Mouse (Mus musculus): ENCODE data around the gene Cfap97d1. TPM values are rescaled to one million over a fixed set of nuclear protein-coding genes. Genes with fewer than 3 reads are reported as not detected.
A peak's percentile ranks its signal among the peaks of the same experiment; 100 is the strongest.
"Not testable (repeated sequence)": the region's sequence is repeated elsewhere in the genome, so short reads cannot be mapped to it uniquely, and the experiment has no call there.

Gene Cfap97d1
- total RNA-seq, 2 experiments from 2014 or later, result not detected

GRCm38 (mm10) chr11:101973496-101973895 lies 10.6 kb upstream of the Cfap97d1 start:
- DNase-seq (ENCODE audit: low spot score in 2 of 2), result no peak

DNA sequence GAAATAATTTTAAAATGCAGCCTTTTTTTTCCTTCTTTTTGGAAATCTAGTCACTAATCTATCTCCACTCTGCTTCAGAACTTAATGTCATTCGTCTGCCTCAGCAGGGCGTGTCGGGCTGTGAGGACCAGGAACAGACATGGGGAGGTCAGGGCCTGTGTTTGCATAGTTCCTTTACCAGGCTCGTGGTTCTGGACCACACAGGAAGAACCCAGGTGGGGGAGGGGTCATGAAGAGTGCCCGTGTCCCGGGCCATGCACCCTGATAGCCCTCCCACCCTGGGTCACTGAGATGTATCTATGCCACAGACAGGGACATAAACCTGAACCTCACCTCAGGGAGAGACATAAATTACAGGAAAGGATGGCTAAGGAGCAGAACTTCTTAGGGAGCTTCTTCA lies 9.9 kb upstream of the Cfap97d1 start:
- DNase-seq (ENCODE audit: low spot score in 2 of 2), result no peak

DNA sequence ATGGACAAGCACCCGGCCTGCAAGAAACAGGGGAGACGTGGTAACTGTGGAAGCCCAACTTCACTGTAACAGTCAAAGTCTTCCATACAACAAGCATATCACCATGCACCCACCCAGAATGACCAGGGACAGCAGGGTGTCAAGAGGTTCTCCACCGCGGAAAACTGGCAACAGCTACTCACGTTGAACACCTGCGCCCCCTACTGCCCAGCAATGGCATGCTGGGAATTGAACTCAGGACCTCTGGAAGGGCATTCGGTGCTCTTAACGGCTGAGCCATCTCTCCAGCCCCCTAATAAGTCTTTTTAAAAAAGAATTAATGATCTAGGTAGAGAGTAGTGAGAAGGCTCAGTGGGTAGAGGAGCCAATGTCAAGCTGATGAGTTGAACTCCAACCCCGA lies 9.2 kb upstream of the Cfap97d1 start:
- no peak for DNase-seq (ENCODE audit: low spot score in 2 of 2)

GRCm38 (mm10) chr11:101976949-101977348 lies 7.1 kb upstream of the Cfap97d1 start:
- DNase-seq (ENCODE audit: low spot score in 2 of 2), result no peak

GRCm38 (mm10) chr11:101979140-101979539 lies 4.9 kb upstream of the Cfap97d1 start:
- no peak for DNase-seq (ENCODE audit: low spot score in 2 of 2)

DNA sequence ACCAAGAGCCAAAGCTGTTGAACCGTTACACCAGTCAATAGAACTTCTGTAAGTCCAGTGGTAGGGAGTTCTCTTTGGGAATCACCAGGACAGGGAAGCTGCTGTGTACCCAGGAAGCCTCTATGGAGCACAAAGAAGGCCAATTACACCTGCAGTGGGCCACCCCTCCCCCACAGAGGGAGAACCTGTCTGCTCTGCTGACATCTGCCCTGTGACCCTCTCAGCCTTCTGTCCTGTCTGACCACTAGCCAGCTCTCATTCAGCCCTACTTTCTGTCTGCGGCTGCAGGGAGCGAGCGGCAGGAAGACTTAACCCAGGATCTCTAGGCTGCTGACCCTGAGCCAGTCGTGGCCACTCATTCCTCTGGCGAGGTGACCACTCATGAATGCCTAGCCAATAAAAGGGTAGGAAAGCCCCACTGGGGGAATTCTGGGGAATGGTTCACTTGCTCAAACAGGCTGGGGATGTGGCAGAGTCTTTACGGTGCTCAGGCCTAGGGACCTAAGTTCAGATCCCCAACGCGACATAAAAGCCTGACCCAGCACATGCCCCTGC lies 3.4 kb upstream of the Cfap97d1 start:
- no peak for DNase-seq (ENCODE audit: low spot score in 2 of 2)

DNA sequence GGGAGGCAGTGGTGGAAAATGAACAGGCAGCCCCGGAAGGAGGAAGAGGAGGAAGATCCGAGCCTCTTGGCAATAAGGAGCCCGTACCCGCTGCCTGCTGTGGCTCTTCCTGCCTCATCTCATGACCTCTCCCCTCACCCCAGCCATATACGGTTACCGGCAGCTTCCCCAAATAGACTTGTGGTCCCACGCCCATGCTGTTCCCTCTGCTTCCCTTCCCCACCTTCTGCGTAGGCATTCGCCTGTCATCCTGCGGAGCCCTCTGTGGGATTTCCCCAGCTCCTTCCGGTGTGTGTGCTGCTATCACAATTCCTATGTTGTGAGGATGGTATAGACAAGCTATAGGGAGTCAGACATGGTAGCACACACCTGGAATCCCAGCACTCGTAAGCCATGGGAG lies 2.2 kb upstream of the Cfap97d1 start:
- no peak for DNase-seq (ENCODE audit: low spot score in 2 of 2)

DNA sequence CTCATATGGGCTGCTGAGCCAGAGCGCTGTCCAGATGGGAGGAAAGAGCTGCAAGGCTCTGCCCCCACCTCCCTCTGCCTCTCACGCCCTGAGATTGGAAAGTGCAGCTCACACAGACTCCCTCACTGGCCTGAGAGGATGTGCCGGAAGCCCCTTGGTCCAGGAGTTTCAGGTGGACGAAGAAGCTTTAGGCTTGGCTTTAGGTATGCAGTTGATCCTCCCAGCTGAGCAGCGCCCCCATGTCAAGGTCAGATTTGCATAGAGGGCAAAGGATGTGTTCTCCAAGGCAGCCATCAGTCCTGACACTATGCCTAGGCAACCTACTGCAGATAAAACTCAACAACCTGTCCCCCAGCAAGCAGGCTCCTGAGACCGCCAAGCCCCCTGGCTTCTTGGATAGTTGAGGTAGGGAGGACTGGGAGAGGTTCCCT lies 1.1 kb upstream of the Cfap97d1 start:
- no peak for DNase-seq (ENCODE audit: low spot score in 2 of 2)

DNA sequence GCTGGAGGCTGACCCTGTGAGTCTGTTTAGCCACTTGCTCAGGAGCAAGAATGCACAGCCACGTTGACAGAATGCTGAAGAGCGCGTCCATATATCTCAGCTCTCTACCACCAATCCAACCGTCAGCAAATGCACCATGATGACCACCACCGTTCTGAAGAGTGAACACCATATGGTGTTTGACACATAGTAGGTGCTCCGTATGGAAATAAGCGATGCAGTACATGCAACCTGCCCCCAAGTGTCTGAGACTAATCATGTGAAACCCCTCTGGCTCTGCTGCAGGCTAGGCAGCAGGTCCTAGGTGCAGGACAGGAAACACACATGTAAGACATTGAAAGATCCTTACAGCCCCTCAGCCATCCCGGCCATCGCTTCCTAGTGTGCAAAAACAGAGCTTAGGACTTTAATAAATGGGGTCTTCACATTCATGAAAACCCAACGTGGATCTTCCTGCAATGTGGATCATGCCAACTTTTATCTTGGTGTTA lies 603 bp upstream of the Cfap97d1 start:
- no peak for DNase-seq (ENCODE audit: low spot score in 2 of 2)

GRCm38 (mm10) chr11:101985450-101985849 lies 1.4 kb downstream of the Cfap97d1 start:
- DNase-seq (ENCODE audit: low spot score in 2 of 2), result not testable (repeated sequence)

GRCm38 (mm10) chr11:101985990-101986389 lies 1.9 kb downstream of the Cfap97d1 start:
- peak; percentile 53 to 73 for DNase-seq (ENCODE audit: low spot score in 2 of 2)

- DNase-seq (ENCODE audit: low spot score in 2 of 2), result no peak
These were observed 2.8 kb downstream of the Cfap97d1 start, which contains the start of gene Dusp3 for GRCm38 (mm10) chr11:101986913-101987312. Gene Dusp3, minus strand, starts transcription at chr11:101987013.

- DNase-seq (ENCODE audit: low spot score in 2 of 2), result no peak
These were observed 6.2 kb downstream of the Cfap97d1 start for GRCm38 (mm10) chr11:101990244-101990643.

DNA sequence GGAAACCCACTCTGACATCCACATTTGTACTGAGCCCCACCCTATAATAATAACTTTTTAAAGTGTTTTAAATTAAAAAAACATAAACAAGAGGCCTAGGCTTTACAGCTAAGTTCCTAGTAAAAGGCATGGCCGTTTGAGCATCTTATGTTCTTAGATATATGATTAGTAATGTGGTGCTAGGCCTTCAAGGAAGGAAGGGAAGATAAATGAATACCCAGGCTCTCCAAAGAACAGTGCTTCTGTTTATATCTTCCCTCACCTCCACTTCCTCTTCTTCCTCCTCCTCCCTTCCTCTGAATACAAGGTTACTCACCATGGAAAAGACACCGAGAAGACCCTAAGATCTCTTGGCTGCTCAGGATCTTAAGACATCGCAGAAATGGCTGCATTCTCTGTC lies 7.7 kb downstream of the Cfap97d1 start:
- DNase-seq (ENCODE audit: low spot score in 2 of 2), result no peak

- no peak for DNase-seq (ENCODE audit: low spot score in 2 of 2)
These were observed 8.3 kb downstream of the Cfap97d1 start for GRCm38 (mm10) chr11:101992411-101992810.

GRCm38 (mm10) chr11:101994100-101994499 lies 10.0 kb downstream of the Cfap97d1 start:
- no peak for DNase-seq (ENCODE audit: low spot score in 2 of 2)

GRCm38 (mm10) chr11:101995938-101996337 lies 11.9 kb downstream of the Cfap97d1 start:
- DNase-seq (ENCODE audit: low spot score in 2 of 2), result no peak

GRCm38 (mm10) chr11:101998258-101998657 lies 14.2 kb downstream of the Cfap97d1 start:
- no peak for DNase-seq (ENCODE audit: low spot score in 2 of 2)

DNA sequence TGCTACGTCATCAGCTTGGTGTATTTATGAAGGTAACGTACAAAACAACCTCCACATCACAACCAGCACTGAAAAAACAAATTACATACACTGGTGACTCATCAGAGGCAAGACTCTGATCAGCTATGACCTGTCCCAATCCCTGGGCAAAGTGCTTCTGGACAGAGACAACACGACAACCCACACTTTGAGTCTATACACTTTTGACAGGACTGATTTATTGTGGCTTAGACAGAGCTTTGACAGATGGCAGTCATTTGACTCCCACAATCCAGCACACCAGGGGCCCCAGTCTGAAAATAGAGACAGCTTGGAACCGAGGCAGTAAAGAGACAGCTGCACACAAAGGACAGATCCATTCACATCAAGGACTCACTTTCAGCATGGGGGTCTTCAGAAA lies 15.4 kb downstream of the Cfap97d1 start:
- no peak for DNase-seq (ENCODE audit: low spot score in 2 of 2)

- no peak for DNase-seq (ENCODE audit: low spot score in 2 of 2)
These were observed 20.2 kb downstream of the Cfap97d1 start for GRCm38 (mm10) chr11:102004251-102004650.

- no peak for DNase-seq (ENCODE audit: low spot score in 2 of 2)
These were observed 22.2 kb downstream of the Cfap97d1 start for GRCm38 (mm10) chr11:102006271-102006670.

DNA sequence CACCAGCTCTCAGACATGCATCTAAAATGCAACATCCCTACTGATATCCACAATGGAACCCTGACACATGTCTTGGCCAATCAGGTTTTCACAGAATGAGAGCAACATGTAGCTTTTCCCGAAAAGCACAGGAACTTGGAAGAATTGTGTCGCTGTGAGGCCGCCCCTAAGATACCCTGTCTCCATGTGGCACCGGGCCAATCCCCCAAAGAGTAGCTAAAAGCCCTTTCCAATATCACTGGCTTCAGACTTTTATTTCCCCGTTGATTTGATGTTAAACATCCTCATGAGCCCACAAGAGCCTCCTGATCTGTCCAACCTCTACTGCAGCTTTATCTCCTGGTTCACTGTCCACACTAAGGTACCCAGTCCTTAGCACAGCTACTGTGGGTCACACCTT lies 22.6 kb downstream of the Cfap97d1 start:
- DNase-seq (ENCODE audit: low spot score in 2 of 2), result no peak

DNA sequence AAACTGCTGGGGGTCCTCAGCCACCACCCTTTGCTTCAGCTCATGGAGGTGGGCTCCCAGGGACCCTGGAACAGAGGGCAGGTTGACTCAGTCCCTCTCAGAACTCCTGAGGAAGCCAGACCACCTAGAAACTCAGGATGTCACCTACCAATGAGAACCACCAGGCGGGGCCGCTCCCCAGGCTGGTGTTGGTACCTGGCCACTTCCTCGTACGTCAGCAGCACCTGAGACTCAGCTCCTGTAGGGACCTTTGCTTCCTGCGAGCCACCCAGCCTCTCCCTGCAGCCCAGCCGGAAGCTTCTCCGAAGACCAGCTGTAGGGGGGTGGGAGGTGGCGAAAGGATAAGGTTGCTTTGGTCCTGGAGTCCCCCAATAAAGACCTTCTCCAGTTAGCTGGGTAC lies 24.3 kb downstream of the Cfap97d1 start:
- DNase-seq (ENCODE audit: low spot score in 2 of 2), result no peak
